ENCODE assay signal across 8 mouse cellular contexts in the genomic region with DNA sequence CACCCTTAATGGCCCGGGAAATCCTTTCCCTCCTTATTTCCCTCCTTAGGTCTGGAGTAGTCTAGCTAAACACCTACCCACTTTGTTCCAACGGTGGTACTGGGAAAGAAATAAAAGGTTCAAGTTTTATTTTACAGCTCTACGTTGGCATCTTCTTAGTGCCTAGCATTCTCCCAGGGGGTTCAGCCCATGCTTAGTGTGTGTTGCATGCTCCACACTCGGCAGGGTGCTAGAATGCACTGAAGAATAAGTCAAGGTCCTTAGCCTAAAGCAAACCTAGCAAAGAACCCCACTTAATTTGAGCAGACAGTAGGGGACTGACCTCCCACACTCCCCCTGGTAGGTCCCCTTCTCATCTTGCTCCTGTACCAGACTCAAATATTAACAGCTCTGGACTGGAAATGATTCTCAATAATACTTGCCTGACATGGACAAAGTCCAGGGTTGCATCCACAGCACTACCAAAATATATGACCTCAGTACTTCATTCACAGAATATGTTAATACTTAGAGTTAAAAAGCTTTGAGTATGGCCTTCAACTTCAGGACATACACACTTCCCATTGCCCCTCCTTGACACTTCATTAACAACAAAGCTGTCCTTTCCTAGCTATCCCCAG. TPM values are rescaled to one million over a fixed set of nuclear protein-coding genes. Genes with fewer than 3 reads are reported as not detected.
DNase-seq lines count a peak whose midpoint lies in the region; ATAC-seq and TF ChIP-seq lines count a peak whose summit lies in the region.

No protein-coding gene starts in this region.

- WGBS in heart, embryonic 11.5 days (ENCODE audit: insufficient replicate concordance), result 19% methylated on average over 4 of the region's 4 CpGs
- 17% methylated on average over 4 of the region's 4 CpGs for WGBS in forebrain, embryonic 15.5 days
- WGBS in neural tube, embryonic 14.5 days, result 11% methylated on average over 4 of the region's 4 CpGs

- peaks cover 15% of the 10 kb centered on the region for H3K4me1 ChIP-seq in heart, embryonic 11.5 days (ENCODE audit: control insufficient read depth, insufficient read depth, low read length)
- H3K4me1 ChIP-seq in bone marrow macrophage, adult 2 months (ENCODE audit: control insufficient read depth, insufficient read depth, low read length), result no peaks in the 10 kb centered on the region
- H3K4me1 ChIP-seq in forebrain, embryonic 15.5 days, result peaks cover 30% of the 10 kb centered on the region
- H3K4me1 ChIP-seq in neural tube, embryonic 14.5 days (ENCODE audit: control insufficient read depth, insufficient read depth, low read length), result peaks cover 12% of the 10 kb centered on the region

- no peaks in the 10 kb centered on the region for H3K9me3 ChIP-seq in heart, embryonic 11.5 days (replicated peaks; ENCODE audit: control insufficient read depth, low read length)
- no peaks in the 10 kb centered on the region for H3K9me3 ChIP-seq in forebrain, embryonic 15.5 days
- no peaks in the 10 kb centered on the region for H3K9me3 ChIP-seq in neural tube, embryonic 14.5 days (ENCODE audit: control insufficient read depth, low read length)

- no peaks in the 10 kb centered on the region for H3K36me3 ChIP-seq in heart, embryonic 11.5 days (ENCODE audit: control insufficient read depth, insufficient read depth, low read length)
- no peaks in the 10 kb centered on the region for H3K36me3 ChIP-seq in forebrain, embryonic 15.5 days
- H3K36me3 ChIP-seq in neural tube, embryonic 14.5 days (ENCODE audit: control insufficient read depth, insufficient read depth, low read length), result no peaks in the 10 kb centered on the region

- H3K4me3 ChIP-seq in heart, embryonic 11.5 days (ENCODE audit: low read depth, low read length), result peak overlapping the region; percentile 77
- H3K4me3 ChIP-seq in bone marrow macrophage, adult 2 months (ENCODE audit: insufficient read depth, low read length), result peak overlapping the region; percentile 95
- peak overlapping the region; percentile 99 for H3K4me3 ChIP-seq in forebrain, embryonic 15.5 days
- H3K4me3 ChIP-seq in neural tube, embryonic 14.5 days (ENCODE audit: low read depth, low read length), result peak overlapping the region; percentile 97

- H3K9ac ChIP-seq in heart, embryonic 11.5 days (ENCODE audit: low read depth, low read length), result peak overlapping the region; percentile 70
- peak overlapping the region; percentile 97 for H3K9ac ChIP-seq in forebrain, embryonic 15.5 days (replicated peaks)
- 0 out of 2 replicates have a peak overlapping the region, but pooled peaks have one; percentile 96 for H3K9ac ChIP-seq in neural tube, embryonic 14.5 days (replicated peaks; ENCODE audit: low read depth, low read length)

- H3K27ac ChIP-seq in heart, embryonic 11.5 days (ENCODE audit: low read depth, low read length), result 0 out of 2 replicates have a peak overlapping the region, but pooled peaks have one; percentile 60
- H3K27ac ChIP-seq in bone marrow macrophage, adult 2 months (ENCODE audit: insufficient read depth, low read depth, low read length), result no peak overlapping the region
- H3K27ac ChIP-seq in forebrain, embryonic 15.5 days (replicated peaks), result peak overlapping the region; percentile 99
- no peak overlapping the region for H3K27ac ChIP-seq in neural tube, embryonic 14.5 days (ENCODE audit: low read depth, low read length)

- H3K4me2 ChIP-seq in heart, embryonic 11.5 days, result peak overlapping the region; percentile 76
- peak overlapping the region; percentile 56 for H3K4me2 ChIP-seq in forebrain, embryonic 15.5 days (replicated peaks)
- H3K4me2 ChIP-seq in neural tube, embryonic 14.5 days (ENCODE audit: low read depth, low read length), result peak overlapping the region; percentile 59

- no peaks in the 10 kb centered on the region for H3K27me3 ChIP-seq in heart, embryonic 11.5 days (ENCODE audit: control insufficient read depth, insufficient read depth, low read length)
- peaks cover 5% of the 10 kb centered on the region; the same call in 1 of the 2 replicates for H3K27me3 ChIP-seq in forebrain, embryonic 15.5 days
- no peaks in the 10 kb centered on the region for H3K27me3 ChIP-seq in neural tube, embryonic 14.5 days (ENCODE audit: control insufficient read depth, insufficient read depth, low read length)

- no peak for DNase-seq in heart, postnatal 36 days
- peak; percentile 16 for DNase-seq in kidney, postnatal 14 days
- no peak for DNase-seq in right cerebral cortex, adult 2 months (ENCODE audit: low spot score in 2 of 2)
- DNase-seq in Muller cell, postnatal 12 days (ENCODE audit: inconsistent ontology term), result no peak

- no peak for TF ChIP-seq CTCF in bone marrow macrophage, adult 2 months (IDR thresholded peaks at IDR 0.05; ENCODE audit: low read depth, low read length)

- intact Hi-C loops in heart, postnatal 36 days (cut with DNase I), result no loop called here

- no peak for TF ChIP-seq POLR2A in bone marrow macrophage, adult 2 months (IDR thresholded peaks at IDR 0.05; ENCODE audit: borderline replicate concordance, low read depth, low read length)

- no peak for ATAC-seq in heart, embryonic 11.5 days (replicated peaks; ENCODE audit: insufficient number of reproducible peaks, low FRiP score, low TSS enrichment)
- no peak for ATAC-seq in forebrain, embryonic 15.5 days (replicated peaks)
- ATAC-seq in neural tube, embryonic 14.5 days (ENCODE audit: low read depth), result no peak

RNA-seq across cellular contexts. Expression of a gene that starts 0.6 kb away (rescaled TPM):
- 29.2 and 32.4 TPM in 2 replicates for polyA plus RNA-seq in heart, embryonic 11.5 days (2014; fragmentation: Nextera tagmentation; extraction: Ambion mirVana)
- total RNA-seq in heart, postnatal 36 days (2021), result 10 to 100 TPM; 19.3 to 21.2 TPM
- 4.9 and 6.0 TPM in 2 replicates for polyA plus RNA-seq in bone marrow macrophage, adult 2 months (2012; ENCODE audit: insufficient read depth, insufficient read length, missing spikeins)
- 109 and 110 TPM in 2 replicates for polyA plus RNA-seq in forebrain, embryonic 15.5 days (2015; fragmentation: Nextera tagmentation; extraction: Ambion mirVana)
- 133 and 142 TPM in 2 replicates for polyA plus RNA-seq in neural tube, embryonic 14.5 days (2014; fragmentation: Nextera tagmentation; extraction: Ambion mirVana)

Comparison
In these comparisons a context has a peak if more than half of its experiments do, and no peak if none do; other contexts are left out.
1. H3K27ac ChIP-seq: peak in heart, embryonic 11.5 days (single experiment) and forebrain, embryonic 15.5 days (single experiment); none in bone marrow macrophage, adult 2 months (single experiment) and neural tube, embryonic 14.5 days (single experiment).
2. Peak in every context shown above with its lines, with median percentiles within 50 percentile points of each other: H3K4me2 ChIP-seq, H3K4me3 ChIP-seq and H3K9ac ChIP-seq.